Mouse (Mus musculus) 3134 (cell line): Measurements from ENCODE around the gene Rassf4.

ENCODE experiments used
- DNase-seq: peaks from one replicate; pipeline ENCODE4 v3.0.0-alpha.2; 2011; ENCODE audit warnings: low spot score; ENCODE audit not compliant: insufficient read length; ENCODE audit errors: extremely low read depth

The Rassf4 gene

DNA sequence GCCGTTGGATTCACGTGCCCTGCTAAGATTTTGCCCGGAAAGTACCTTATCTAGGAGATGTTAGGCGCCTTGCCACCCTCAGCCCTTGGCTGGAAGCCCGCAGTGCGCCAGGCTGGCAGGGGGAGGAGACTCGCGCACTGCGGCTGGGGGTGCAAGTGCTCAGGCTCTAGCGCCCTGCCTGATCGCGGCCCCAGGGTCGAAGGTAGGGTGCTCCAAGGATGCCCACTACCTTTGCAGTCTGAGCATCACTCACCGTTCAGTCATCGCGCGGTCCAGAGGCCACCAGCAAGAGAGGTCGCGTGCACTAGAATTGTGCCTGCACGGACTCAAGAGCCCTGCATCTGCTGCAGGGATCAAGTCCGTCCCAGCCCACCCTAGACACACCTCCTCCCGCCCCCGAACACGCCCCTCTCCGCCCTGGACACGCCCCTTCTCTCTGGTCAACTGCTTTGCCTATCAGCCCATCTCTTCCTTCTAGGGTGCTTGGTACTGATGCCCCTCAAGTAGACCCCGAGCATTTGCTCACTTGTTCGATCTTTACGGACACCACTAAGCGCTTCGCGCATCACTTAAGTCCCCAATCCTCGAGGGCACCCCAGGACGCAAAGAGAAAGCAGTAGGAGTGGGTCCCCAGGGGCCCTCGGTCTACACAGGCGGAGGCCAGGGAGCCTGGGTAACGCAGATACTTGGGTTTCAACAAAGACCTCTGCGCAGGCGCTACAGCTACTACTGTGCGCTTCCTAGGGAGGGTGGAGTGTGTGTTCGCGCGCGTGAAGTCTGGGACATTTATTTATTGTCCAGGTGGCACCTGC lies at the start of gene Rassf4:
Gene Rassf4 (minus strand): TSS at position 482 of the 812 bp plus-strand sequence.
- no peak for DNase-seq

DNA sequence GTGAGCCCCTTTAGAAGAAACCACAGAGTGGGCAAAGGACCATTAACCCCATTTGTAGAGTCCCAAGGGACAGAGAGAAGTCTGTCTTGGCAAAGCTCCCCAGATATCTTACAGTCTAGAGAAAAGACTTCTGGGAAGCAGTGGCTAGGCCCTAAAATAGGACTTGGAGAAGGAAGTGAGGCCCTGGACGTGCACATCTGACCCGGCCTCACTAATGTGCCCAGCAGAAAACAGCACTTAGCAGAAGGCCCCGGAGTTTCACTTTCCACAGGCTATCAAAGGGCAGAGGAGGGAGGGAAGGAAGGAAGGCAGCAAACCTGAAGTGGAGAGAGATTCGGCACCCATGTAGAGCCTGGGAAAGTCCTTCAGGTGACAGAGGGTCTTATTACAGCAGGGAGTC lies 45.2 kb upstream of the Rassf4 start:
- no peak for DNase-seq

DNA sequence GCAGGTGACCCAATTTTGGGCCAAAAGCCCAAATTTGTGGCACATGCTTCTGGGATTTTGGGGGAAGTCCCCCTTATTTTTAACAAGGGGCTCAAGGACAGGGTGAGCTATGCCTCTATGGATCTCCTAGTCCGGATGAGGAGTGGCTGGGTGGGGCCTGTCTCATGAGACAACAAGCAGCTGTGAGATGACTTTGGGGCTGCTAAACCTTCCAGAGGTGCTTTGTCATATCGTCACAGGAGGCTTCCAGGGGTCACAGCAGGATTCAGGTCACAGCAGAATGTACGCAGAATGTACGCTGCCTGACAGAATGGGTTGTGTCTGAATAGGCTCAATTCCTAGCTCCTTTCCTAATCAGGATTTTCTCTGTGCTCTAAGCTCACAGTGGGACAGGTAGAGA lies 44.6 kb upstream of the Rassf4 start:
- DNase-seq, result no peak

DNA sequence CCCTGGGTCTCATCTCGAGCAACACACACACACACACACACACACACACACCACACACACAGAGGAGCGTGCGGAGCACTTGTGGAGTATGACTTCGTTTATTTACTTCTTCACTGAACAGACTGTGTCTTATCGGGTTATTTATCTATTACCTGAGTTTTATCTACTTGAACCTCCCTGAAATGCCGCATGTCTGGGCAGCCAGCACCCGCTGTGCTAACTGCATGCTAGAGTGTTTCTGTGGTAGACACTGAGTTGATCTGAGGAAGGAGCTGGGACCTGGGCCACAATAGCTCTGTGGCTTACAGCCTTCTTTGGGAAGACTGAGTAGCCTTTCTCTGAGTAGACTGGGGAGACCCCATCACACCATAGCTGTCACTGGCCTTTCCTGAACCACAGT lies 44.1 kb upstream of the Rassf4 start:
- no peak for DNase-seq

DNA sequence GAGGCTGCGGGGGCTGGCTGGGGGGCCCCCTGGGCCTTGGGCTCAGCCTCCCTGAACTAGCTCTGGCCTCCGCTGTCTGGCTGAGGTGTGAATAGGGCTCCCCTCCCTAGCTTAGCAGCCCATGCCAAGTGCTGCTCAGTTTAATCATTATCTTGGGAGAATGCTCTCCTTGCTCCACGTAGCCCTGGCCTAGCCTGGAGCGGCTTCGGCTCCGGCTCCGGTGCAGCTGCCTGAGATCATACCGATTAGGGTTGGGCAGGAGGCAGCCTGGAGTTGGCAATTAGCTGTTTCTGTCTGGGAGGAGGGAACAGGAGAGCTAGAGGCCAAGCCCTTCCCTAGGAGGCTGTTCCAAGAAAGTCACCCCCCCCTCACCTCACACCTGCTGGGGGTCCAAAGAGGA lies 42.9 kb upstream of the Rassf4 start, which contains the start of gene Tmem72:
Gene Tmem72 (minus strand): TSS at position 248 of the 400 bp plus-strand sequence.
- no peak for DNase-seq

DNA sequence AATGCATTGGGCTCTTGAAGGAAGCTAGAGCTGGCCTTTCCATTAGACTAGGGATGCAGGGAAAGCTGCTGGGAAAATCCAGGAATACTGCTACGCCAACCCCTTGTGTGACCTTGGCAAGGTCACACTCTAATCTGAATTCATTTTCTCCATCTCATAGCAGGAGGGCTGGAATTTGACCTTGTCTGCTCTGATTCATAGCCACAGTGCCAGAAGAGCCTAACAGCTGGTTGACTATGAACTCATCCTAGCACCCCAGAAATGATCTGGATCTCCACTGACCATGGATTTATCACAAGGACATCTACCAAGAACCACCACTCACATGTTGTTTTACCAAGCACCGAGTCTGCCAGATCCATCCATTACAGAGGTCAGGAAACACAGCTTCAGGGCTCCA lies 41.4 kb upstream of the Rassf4 start:
- no peak for DNase-seq

DNA sequence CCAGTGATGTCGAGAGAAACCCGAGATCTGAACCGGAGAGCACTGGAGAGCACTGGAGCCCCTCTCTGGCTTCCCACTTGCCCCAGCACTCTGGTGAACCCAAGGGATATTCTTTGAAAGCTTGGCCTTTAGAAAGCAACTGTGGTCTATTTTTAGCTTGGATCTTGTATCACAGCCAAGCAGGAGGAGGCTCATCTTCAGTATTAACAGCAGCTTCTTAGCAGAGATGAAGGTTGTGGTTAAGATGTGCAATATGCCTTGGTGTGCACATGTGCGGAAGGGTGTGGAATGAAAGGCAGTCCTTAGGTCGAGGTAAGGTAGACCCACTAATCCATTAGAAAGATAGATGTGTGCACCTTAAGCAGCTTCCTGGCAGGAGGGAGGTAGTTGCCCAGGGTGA lies 40.8 kb upstream of the Rassf4 start:
- DNase-seq, result no peak

DNA sequence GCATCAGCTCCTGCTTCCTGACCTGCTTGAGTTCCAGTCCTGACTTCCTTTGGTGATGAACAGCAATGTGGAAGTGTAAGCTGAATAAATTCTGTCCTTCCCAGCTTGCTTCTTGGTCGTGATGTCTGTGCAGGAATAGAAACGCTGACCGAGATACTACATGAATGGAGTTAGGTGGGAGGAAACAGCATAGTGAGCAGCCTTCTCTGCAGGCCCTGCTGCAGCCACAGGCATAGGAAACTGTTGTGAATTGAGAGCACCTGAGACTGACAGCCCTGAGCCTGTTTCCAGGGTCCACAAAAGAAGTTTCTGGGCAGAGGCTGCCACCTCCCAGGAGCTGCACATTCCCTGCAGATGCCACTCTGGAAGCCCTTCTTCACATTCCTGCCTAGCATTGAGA lies 40.2 kb upstream of the Rassf4 start:
- no peak for DNase-seq

DNA sequence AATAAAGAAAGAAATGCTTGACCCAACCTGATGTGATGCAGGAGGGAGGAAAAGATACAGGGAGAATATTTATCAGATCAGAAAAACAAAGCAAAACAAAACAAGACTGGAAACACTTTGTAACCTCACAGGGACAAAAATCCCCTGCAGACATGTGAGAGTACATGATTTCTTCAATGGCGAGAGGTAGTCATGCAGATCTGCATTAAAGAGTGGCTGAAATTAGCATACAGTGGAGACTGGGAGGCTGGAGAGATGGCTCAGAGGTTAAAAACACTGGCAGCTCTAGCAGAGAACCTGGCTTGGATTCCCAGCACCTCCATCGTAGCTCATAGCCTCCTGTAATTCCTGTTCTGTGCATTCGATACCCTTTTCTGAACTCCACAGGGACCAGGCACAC lies 38.8 kb upstream of the Rassf4 start:
- no peak for DNase-seq

DNA sequence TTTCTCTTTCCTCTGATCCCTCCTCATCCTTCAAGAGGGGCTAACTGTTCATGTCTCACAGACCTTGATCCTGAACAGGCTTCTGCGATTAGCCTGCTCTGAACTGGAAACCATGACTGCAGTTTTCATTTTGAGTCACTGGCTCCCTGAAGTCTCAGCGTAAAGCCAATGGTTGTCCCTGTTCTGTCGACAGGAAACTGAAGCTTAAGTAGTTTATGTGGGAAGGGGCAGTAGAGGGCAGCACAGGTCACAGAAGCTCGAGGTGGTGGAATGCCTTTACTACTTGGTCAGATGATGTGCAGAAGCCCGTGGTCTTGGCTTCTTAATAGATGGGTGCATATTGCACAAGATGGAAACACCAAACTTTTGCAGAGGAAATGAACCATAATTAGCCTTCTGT lies 38.3 kb upstream of the Rassf4 start:
- DNase-seq, result no peak

DNA sequence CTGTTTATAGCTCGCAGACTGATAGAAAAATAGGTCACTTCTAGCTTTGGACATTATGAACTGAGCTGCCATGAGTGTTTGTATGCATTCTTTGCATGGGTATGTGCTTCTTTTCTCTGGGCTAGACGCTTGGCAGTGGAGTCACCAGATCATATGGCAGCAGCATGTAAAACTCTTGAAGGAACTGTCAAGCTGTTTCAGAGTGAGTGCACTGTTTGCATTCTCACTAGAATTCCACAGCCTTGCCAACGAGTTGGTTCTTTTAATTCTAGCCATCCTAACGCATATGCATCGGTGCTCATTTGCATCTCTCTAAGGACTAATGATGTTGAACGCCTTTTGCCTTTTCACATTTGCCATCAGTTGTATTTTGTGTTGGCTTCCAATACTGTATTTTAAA lies 30.6 kb upstream of the Rassf4 start:
- DNase-seq, result no peak

DNA sequence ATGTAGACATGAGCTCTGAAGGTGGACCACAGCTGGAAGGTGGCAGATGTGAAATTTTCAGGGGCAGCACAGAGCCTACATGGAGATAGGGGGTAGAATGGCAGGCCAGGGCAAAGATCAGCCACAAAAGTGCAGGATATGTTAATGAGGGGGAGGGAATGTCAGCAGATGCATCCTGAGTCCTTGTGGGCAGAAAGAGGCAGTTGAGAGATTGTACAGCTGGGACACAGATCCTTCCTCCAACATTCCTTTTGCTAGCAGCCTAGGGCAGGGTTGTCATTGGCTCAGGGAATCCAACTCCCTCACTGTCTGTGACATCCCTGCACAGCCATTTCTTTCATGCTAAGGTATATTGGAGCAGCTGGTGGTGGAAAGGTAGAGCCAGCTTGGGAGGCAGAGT lies 27.1 kb upstream of the Rassf4 start:
- DNase-seq, result no peak

DNA sequence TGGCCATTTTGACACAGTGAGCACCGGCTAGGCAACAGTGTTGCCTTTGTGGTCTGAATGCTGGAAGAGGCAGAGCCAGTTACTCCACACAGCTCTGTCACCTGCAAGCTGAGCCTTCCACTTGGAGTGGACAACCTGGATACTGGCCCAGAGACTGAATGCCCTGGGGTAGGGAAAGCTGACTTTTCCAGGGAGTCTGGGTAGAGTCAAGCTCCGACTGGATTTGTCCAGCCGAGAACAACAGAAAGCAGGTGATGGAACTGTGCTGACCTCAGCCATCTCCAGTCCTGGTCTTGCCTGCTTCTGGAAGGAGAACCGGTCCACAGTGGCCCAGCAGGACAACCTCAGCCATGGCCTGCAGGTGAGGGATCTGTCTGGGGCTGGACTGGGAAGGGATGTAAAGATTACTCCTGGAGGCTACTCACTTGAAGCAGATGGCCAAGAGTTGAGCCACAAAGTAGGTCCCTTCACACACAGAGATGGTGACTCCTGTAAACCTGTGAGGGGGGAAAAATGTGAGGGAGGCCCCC lies 24.2 kb upstream of the Rassf4 start:
- no peak for DNase-seq

DNA sequence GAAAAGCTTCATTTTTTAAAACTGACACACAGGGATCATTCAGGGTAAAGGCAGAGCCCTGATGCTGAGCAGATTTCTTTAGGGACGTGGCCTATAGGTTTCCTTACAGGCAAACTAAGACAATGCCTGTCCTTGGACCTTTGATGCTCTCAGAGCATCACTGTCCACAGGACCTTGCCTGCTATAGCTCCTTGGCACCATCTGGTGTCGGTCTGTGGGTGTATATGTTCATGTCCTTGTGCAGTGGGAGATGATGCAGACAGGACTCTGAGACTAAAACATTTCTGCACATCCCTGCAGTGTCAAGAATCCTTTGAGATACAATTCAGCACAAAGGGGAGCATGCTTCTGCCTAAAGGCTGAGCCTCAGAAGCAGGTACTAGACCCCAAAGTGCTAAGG lies 23.7 kb upstream of the Rassf4 start:
- no peak for DNase-seq

DNA sequence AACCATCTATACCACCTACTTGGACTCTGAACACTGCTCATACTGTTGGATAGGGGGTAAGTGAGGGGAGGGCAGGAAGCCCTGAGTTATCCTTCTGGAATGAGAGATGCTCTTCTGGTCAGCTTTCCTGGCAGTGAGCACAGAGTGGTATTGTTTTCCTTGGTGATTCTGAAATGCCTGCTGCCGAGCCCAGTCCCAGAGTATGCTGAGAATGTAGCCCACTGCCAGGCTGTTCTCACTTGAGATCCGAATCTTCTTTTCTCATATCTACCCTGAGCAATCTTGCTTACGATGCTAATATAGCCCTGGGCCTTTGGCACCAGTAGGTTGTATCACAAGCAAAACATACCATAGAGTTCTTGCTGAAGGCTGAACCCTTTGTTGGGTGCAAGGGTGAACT lies 20.6 kb upstream of the Rassf4 start:
- peak; percentile 55 for DNase-seq

DNA sequence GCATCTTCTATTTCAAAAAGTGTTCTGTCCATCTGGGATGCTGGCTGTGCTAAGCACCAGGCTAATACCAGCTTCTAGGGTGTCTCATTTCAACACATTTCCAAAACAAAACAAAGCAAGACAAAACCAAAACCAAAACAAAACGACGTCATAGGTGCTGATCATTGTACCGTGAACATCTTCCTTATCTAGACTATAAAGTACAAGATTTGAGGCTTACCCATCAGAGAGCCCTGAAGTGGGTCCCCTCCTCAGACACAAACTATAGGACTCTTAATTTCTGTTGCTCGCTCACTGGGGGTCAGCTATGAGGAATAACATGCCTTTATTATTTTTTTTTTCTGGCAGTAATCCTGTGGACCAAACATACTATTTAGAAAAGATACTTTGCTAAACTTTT lies 19.9 kb upstream of the Rassf4 start:
- no peak for DNase-seq

DNA sequence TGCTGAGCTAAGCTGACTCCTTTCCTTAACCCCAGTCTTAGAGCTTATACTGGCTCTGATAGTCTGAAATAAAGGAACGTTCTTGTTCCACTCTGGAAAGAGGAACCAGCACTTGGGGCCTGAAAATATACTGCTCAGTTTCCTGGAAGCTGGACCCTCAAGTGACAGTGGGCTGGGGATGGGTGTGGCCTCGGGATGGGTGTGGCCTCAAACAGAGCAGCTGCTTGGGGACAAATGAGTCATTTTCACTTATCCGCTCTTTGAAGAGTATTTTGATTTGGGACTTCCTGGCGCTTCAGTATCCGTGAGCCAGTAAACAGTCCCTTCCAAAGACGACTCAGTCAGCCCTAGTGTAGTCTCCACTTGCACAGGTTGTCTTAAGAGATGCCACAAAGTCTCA lies 8.6 kb upstream of the Rassf4 start:
- DNase-seq, result no peak

DNA sequence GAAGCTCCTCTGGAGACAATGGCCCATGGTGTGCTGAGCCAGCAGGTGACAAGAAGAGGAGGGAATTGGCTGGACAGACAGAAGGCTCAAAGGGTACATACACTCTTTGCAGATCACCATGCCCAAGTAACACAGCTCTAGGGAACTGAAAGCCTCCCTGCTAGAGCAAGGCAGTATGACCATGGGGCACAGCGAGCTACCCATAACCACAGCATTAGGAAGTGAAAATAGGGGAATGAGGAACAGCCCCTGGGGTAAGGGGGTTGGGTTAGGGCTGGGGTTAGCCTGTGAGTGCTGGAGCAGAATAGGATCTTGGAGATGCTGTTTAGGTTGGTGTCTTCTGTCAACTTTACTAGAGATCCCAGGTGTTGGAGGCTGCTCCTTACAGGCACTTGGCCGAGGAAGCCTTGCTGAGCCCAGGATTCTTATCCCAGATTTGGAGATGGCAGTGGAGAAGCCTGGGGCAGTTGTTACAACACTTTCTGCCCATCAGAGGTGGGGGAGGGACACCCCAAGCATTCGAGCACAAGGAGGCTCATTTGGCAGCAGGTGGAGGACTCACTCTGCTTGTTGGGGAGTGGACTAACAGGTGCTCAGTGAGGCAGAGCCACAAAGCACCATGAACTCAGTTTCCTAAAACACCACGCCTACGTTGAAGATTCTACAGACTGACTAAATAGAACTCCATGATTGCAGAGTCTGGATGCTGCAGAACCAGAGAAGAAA lies 6.0 kb upstream of the Rassf4 start:
- DNase-seq, result no peak

DNA sequence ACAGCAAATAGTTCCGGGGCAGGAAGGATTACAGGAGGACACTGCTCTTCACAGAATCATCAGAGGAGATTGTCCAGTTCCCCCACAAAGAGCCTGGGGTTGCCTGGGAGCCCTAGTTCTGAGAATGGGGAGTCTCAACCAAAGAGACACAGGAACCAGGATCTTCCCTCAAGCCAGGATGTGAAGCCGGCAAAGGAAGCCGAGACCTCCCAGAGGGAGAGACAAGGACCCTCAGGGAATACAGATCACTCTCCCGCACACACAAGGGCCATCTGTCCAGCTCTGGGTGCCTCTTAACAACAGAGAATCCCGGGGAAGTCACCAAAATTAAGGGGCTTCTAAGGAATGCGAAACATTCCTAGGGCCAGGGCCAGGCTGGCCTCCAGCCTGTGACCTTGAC lies 3.6 kb upstream of the Rassf4 start:
- DNase-seq, result no peak

DNA sequence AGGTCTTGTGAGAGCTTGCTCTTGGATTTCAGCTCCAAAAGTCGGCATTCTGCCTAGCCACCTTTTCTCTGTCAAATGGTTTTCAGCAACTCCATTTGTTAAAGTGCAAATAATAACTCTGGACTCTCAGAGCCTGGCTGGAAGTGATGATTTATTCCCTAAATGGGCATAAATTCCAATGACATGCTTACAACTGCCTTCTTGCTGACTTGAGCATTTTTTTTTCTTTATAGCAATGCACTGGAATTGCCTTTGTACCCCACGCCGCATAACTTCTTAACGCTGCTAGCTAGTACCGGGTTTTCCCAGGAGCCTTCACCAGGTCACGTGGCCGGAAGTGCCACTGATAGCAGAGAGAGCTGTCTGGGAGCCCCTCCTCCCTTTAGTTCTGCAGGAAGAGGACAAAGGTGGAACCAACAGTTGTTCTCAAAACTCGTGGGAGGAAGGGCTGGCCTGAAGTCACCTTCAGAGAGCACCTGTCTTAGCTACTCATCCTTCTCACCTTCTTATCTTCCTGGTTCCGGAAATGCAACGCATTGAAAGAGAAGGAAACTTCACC lies 2.7 kb upstream of the Rassf4 start:
- DNase-seq, result no peak

DNA sequence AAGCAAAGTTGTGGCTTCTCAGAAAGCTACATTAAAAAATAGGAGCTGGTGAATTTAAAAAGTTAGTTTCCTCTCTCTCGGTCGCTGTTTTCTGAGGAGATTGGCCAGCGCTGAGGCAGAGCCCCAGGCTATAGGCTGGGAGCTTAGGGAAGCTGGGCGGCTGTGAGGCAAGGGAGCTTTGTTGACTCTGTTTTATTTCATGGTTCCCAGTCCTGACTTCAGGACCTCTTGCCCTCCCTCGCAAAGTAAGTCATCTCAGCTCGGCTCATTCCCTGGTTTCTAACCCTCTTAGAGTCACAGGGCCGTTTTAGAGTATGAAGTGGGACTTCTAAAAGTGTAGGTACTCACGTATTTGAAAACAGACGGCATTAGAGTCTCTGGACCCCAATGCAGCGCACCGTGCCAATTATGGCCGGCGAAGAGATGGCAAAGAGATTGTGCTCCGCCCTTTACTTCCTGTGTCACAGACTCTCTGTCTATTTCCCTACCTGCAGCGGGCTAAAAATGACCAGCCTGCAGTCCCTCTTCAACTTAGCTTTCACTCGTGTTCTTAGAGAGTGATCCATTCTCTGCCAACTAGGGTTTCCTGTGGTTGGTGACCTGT lies 633 bp upstream of the Rassf4 start:
- DNase-seq, result no peak
